Mouse (Mus musculus): Measurements from ENCODE around the gene Wasf2.

Gene Wasf2

DNA sequence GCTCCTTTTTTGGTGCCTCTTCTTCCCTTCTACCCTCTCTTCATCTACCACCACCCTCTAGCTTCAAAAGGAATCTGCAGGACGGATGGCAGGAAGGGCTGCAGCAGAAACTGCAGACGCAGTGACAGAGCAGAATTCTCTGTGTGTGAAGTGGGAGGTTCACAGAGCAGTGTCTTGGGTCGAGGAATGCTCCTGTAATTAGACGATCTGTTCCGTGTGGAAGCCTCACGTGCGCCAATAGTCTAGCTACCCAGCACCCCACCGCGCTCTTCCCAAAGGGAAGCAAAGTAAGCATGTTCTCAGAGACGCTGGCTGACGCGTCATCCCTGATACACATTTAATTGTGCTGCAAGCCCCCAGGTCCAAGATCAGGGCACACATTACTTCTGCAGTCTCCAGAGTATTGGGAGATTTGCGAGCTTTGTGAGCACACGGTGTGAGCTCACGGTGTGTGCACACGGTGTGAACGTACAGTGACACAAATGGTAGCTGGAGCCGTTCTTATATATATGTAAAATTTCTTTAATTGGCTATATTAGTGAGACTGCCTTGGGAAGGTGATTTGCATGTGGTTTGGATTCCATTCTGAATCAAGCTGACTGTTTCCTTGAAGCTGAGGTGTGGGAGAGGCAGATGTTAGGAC is 46.6 kb downstream of the Wasf2 start:
- no peak for DNase-seq

DNA sequence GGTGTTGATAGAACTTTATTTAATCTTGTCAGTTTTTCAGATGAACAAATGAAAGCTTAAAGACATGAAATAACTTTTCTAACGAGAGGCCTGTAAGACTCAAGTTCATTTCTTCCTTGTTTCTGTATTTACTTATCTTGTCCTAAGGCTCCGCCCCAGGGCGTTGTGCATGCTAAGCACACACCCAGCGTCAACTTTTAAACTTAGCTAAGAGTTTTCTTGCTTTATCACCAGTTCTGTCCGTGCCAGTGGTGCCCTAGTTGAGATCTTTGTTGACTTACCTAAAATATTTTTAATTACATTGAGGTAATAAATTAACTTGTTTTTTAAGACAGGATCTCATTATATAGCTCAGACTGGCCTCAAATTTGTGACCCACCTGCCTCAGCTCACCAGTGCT is 48.0 kb downstream of the Wasf2 start:
- DNase-seq: no peak

DNA sequence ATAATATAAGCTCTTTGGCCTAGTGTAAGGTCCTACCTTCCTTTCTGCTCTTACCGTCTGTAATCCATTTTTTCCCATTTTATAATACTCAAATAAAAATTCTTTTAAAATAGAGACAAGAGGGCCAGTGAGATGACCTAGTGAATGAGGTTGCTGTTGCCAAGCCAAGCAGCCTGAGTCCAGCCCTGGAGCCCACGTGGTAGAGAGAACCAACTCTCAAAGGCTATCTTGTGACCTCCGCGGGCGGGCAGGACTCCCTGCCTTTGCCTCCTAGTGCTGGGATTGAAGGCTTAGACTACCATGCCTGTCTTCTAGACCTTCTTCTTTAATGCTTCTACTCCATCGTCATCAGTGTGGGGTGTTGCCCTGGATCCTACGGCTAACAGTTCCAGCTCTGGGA is 49.0 kb downstream of the Wasf2 start:
- DNase-seq: no peak

DNA sequence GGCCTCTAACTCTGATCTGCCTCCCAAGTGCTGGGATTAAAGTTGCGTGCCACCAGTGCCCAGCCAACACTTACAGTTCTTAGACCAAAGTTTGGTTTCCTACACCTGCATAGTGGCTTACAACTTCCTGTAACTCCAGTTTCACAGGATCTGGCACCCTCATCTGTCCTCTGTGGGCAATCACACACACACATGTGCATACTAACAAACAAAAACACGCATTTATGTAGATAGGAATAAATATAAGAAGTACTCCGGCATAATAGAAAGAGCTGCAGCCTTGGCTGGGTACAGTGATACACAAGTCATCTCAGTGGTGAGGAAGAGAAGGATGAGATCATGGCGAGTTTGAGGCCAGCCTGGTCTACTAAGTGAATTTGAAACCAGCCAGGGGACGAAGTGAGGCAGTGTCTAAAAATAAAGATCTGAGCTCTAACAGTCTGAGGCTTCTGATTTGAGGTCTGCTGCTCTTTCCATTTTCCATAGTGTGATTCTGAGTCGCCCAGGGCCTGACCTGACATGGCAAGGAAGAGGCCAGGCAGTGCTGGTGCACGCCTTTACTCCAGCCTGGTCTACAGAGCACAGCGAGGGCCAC is 52.2 kb downstream of the Wasf2 start:
- no peak for DNase-seq

DNA sequence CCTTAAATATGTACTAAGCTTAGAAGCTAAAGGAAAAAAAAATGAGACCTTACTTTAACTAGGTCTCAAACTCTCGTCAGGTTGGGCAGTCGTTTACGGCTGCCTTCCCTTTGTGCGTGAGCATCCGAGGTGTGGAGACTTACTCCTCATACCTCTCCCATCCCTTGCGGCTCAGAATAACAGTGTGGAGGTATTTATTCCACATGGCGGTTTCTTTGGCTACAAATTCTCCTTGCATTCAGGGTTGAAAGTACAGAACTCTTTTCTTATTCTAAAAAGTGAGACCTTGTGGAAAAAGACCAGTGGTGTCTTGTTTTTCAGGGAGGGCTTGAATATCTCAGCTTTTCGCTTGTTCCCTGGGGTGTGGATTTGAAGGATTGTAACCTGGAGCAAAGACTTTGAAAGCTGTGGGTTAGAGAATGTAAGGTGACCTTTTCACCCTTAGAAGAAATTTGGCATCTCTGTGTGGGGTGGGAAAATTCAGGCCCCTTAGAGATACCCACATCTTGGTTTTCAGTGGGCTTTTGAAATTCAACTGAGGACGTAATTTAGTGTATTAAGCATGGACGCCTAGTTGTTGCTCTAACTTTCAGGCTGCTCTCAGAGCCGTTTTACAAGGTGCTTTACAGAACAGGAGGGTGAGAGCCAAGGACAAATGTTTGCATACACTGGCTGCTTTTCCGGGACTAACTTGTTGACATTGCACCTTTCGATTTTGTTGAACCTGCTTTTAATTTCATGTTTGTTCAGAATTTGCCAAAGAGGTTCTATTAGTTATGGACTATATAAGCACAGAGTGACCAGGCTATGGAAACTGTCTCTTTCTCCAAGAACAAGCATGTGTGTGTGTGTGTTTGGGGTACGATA is 54.0 kb downstream of the Wasf2 start:
- DNase-seq: no peak

DNA sequence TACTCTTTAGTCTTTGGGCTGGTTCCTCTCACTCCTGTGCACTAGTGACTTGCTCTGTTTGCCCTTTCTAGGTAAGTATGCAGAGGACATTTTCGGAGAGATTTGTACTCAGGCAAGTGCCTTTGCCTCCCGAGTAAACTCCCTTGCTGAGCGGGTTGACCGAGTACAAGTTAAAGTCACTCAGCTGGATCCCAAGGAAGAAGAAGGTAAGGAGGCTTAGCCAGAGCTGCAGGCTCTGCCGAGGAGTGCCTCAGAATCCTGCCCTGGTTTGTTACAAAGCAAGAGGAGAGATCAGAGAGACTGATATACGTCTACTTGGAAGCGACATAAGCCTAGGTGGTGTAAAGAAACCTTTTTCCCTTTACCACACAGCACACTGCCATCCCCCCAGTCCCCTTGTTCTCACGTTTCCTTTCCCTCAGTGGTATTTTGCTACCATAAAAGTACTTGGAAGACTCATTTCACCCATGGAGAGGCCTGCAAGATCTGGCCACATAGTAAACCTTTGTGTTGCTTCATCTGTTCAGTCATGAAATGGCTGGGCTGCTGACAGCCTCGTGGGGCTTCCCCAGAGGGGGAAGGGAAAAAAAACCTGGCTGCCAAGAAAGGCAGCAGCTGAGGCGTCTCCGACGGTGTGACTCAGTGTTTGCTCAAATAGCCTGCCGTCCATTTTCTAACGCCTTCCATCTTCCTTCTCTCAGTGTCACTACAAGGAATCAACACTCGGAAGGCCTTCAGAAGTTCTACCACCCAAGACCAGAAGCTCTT is 54.8 kb downstream of the Wasf2 start:
- no peak for DNase-seq

DNA sequence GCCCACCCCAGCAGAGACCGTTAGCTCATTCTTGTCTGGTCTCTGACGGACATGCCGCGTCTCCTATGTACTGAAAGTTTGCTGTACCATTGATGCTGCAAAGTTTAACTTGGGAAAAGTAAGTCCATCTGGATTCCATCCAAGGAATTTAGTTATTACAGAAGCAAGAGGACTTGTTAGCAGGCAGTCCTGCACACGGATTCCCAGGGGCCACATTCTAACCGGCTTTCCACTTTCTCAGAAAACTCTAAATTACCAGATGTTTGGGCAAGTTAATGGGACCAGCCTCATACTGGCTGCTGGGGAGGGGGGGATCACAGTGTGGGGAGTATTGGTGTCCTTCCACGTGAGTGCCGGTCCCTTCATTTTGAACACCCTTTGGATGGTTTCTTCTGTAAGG is 55.6 kb downstream of the Wasf2 start:
- no peak for DNase-seq

DNA sequence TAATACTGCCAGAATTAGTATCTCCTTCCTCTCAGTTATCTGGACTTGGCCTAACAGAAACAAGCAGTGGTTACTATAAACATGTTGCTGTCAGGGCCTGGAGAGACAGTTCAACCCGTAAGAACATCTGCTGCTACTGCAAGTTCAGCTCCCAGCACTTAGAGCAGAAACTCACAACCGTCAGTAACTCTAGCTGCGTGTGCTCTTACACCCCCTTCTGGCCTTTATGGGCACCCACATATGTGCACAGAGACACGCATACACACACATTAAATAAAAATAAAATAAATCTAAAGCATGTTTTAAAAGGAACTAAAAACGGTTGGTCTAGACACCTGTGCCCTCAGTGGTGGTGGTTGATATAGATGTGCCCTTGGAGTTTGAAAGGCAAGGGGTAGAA is 56.6 kb downstream of the Wasf2 start:
- no peak for DNase-seq

DNA sequence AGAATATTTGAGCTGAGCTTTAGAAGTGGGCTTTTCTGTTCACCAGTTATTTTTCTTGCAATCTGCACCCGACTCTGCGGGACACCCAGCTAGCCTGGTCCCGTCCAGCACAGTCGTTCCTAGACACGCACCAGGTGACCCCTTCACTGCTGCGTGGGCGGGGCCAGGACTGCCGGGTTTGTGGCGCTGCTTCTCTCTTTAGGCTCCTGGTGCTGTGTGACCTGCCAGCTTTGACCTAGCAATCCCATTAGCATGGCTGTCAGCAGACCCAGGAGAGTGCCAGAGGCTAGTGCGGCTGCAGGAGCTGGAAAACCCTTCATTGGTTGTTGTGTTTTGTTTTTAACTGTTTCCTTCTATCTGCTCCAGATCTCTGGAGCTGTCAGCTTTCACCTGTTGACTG is 59.1 kb downstream of the Wasf2 start:
- no peak for DNase-seq

DNA sequence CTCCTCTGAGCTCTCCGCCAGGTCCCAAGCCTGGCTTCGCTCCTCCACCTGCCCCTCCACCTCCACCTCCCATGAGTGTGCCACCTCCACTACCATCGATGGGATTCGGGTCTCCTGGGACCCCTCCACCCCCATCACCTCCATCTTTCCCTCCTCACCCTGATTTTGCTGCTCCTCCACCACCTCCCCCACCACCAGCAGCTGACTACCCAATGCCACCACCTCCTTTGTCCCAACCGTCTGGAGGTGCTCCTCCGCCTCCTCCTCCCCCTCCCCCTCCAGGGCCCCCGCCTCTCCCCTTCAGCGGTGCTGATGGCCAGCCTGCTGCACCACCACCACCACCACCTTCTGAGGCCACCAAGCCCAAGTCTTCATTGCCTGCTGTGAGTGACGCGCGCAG is 64.2 kb downstream of the Wasf2 start:
- no peak for DNase-seq

DNA sequence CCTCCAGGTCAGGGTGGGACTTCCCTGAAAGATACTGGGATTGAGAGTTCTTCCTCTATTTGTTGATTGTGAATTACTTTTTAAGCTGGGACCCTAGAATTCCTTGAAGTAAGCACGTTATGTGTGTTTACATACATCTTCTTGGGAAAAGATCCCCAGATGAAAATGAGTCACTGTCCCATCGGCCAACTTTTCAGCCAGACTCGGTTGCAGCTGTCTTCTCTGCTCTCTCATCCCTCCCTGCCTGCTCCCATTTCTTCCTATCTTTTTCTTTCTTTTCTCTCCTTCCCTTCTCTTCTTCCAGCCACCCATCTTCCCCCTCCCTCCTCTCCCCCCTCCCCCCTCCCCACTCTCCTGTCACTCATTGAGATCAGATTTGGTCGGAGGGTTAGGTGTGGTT is 64.7 kb downstream of the Wasf2 start:
- DNase-seq: no peak

DNA sequence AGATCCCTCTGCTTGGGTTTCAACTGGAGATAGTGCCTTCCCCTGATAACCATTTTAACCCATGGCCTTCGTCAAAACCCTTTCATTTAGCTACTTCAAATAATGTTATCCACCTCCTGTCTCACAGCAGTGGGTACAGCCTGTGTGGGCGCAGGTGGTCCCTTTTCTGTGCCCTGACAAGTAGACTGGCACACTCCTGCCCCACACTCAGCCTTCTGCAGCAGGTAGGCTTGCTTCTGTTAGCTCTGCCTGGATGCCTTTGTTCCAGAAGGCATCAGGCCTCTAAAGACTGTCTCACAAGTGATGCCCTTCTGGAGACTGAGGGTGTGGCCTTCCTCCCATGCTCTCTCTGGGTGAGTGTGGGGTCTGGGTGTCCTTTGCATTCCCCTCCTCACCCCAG is 65.8 kb downstream of the Wasf2 start:
- DNase-seq: no peak

DNA sequence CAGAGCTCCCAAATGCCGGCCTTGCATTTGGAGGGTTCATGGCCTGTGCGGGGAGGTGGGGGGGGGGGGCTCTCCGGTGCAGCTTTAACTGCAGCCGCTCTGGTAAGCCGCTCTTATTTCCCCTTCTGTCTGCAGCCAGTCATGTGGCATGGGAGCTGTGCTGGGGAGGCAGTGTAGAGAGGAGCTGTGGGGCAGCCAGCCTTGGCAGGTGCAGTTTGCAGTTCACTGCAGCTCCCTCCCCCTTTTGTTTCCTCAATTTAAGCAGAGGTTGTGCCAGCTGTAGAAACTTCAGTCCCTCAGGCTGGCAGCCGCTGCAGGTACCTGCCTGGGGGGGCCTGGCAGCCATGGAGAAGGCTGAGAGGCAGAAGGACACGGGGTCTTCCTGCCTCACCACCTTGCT is 66.5 kb downstream of the Wasf2 start:
- DNase-seq: no peak

DNA sequence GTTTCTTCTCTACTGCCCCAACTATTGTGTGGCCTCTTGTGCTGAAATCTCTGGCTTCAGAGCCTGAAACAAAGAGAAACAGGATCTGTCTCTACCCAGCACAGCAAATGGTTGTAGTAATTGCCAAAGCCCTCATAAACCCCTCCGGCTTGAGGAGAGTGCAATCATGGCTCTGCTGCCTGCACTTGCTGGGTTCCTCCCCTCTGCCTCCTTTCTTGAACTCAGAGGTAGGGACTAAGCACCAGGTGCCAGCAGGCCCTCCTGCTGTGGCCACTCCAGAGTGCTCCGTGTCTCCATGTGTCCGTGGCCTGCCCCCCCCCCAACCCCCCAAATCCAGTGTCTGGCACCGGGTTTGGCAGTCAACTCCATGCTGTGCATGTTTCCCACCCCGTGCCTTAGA is 67.0 kb downstream of the Wasf2 start:
- DNase-seq: no peak

DNA sequence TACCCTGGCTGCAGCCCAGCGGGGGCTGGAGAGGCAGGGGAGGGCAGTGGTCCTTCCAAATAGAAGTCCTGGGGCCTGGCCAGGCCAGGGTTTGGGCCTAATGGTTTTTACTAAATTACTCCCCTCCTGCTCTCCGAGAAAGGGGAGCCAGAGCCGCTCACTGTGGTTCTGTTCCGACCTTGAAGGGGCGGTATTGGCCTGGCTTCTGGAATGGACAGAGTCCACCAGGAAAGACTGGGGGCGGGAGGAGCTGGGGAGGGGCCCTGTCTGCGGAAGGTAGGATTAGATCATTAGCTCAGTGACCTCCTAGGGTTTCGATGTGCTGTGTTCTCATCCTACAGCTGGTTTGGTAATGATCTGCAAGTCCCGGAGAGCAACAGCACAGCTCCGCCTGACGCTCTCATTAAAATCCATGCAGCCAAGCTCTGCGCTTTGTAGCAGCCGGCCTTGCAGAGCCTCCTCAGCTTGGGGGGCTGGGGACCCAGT is 67.5 kb downstream of the Wasf2 start:
- DNase-seq: no peak

DNA sequence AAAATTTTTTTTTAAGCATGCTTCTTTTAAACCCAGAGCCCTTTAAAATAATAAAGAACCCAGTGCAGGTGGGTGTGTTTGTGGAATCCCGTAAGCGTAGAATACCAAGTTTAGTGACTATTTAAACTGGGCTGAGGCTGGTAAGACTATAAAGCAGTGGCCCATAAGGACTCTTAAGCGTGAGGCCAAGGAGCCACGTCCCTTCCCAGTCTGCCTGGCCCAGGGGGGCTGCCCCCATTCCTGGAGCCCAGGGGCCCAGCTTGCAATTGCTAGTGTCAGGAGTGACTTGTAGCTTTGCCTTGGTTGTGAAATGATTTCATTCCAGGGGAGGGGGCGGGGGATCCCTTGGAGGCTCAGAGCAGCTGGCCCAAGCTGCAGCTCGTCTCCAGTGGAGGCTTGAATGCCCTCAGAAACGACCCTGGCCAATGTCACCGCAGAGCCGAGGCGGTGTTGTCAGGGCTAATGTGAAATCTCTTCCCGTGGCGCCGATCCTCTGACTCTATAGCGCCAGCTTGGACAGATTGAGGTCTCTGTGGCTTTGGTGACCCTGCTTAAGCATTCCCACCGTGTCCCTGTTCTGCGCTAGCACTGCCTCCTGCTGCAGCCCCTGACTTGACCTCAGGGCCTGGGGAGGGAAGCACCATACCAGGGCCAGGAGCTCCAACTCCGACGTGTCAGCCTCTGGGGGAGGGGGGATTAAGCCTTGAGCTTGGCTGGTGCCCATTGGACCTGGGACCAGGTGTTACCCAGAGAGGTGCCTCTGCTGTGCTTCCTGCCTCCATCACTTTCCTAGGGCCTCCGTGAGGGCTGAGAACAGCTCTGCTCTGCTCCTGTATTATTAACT is 68.3 kb downstream of the Wasf2 start:
- DNase-seq: no peak

DNA sequence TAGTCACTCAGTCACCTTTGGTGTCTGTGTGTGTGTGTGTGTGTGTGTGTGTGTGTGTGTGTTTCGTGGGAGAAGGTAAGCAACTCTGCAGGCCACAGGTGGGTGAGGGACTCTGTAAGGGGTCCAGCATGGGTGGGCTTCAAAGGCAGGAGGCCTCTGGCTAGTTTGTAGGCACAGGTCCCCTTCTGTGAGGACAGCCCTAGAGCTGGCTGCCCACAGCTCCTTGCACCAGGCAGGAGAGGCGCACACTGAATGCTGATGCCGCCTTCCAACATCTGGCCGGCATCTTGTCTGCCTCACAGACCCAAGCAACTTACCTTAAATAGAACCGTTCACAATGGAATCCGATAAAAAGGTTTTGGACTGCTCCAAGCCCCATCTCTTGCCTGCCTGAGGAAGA is 69.4 kb downstream of the Wasf2 start:
- DNase-seq: no peak

DNA sequence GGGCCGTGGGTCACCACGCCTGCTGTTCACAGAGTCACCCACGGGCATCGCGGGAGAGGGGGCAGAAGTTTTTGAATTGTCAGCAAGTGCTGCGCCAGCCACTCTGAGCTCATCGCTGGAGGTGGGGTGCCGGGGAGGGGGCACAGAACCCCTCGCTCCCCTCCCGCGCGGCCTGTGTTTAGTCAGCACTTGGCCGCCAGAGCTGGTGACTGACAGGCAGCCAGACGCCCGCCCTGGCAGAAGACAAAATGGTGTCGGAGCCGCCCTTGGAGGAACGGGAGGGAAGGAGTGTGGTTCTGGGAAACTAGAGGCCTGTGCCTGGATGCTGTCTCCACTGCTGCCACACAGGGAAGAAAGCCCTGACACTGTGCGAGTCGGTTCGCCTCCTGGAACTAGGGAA is 70.0 kb downstream of the Wasf2 start:
- DNase-seq: peak; percentile 58

DNA sequence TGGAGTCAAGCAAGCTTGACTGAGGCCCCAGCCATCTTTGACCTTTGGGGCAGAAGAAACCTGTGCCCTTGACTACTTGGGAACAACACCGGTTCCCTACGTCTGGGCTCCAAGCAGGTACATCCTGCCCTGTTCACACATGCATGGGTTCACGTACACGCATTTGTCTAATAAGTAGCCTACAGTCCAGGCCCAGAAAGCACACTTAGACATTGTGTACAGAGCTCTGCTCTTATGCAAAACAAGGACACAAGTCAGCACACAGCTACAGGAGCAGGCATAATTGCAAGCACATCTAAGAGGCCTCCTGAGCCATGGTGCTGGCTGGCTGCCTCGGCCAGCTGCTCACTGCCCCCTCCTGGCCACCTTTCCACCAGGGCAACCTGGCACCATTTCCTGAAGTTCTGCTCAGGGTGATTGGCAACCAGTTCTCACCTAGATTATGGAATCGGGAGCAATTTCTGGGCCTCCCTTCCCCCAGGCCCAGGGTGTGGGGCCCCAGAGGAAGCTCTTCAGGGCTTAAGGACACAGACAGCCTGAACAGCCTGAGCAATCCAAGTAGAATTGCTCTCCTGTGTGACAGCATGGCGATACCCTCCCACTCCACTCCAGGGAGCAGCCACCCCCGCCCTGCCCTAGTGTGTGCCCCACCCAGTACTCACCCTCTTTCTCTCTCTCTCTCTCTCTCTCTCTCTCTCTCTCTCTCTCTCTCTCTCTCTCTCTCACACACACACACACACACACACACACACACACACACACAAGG is 70.9 kb downstream of the Wasf2 start:
- DNase-seq: no peak

DNA sequence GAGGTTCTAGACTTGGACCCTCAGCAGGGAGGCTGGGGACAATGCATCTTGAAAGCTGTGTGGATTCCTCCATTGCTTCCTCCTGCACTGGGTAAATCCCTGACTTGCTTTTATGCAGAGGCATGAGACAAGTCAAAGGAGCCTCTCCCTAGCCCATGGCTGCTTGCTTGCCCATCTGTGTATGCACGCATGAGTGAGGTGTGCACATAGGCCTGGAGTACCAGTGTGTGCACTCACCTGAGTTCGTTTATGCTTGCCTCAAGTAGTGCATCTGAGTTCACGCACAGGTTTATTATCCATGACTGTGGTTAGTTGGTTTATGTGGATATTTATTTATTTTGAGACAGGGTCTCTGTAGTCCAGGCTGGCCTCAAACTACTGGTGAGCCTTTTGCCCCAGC is 71.9 kb downstream of the Wasf2 start:
- DNase-seq: no peak

DNA sequence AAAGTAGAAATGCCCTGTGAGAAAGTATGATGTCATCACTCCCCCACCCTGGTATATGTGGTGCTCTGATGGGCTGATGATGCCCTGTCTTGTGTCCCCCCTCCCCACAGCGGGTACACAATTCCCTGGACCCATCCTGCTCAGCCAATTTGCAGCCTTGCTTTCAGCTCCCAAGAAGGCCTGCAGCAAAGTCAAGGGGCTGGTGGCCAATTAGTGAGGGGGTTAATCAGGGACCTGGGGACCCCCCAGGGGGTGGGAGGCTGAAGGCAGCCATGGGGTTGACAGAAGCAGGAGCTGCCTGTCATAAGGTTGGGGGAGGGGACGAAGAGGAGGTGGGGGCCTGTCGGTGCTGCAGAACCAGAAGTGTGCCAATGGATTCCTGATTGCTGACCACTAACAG is 73.3 kb downstream of the Wasf2 start:
- no peak for DNase-seq

DNA sequence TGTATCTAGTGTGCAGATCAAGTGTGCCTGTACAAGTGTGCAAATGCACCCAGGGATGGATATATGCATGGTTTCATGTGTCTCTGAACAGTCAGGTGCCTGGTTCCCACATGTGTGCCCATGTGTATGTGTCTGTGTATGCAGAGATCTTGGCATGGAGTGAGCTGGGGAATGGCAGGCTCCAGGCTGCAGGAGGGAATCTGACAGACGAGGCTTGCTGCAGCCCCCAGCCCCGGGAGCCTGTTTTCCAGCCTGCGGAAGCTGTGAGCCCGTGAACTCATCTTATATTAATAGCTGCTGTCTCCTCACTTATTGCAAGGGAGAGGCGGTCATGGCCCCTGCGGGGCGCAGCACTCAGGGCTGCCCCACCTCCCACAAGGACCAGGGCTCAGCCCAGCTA is 74.1 kb downstream of the Wasf2 start:
- no peak for DNase-seq
